Mouse (Mus musculus) left cerebral cortex, adult 2 months (tissue): ENCODE data around the gene Glo1. TPM values are rescaled to one million over a fixed set of nuclear protein-coding genes. Genes with fewer than 3 reads are reported as not detected.
"Not testable (repeated sequence)": the region's sequence is repeated elsewhere in the genome, so short reads cannot be mapped to it uniquely, and the experiment has no call there.

ENCODE experiments used
- DNase-seq, 2 experiments: peaks; one replicate each; pipeline ENCODE4 v3.0.0; 2021 to 2022; ENCODE audit warnings: low spot score in 2 of 2, mixed read lengths in 1 of 2; ENCODE audit errors: extremely low spot score in 1 of 2
- H3K27ac ChIP-seq: fragments of 200-600 bp; 2 replicates; pipeline ENCODE4 v1.8.1; 2022
- H3K4me3 ChIP-seq: fragments of 200-600 bp; 2 replicates; pipeline ENCODE4 v1.8.1; 2022
- CTCF ChIP-seq: fragments of 200-600 bp; IDR thresholded peaks from 2 replicates; pipeline ENCODE4 v1.8.1; 2022; ENCODE audit warnings: antibody characterized with exemption, mild to moderate bottlenecking, moderate library complexity
- intact Hi-C: fragments of 180-260 bp; cut with DNase I; formaldehyde crosslinking; loops from one replicate; pipeline ENCODE4 v1.15.1; 2025
- total RNA-seq, 2 experiments: library from RNA; stranded (reverse); gene quantifications; 2 replicates each; pipeline ENCODE4 v1.2.3; 2021

The Glo1 gene
- total RNA-seq, 2 experiments from 2014 or later: 137 to 143 TPM

DNA sequence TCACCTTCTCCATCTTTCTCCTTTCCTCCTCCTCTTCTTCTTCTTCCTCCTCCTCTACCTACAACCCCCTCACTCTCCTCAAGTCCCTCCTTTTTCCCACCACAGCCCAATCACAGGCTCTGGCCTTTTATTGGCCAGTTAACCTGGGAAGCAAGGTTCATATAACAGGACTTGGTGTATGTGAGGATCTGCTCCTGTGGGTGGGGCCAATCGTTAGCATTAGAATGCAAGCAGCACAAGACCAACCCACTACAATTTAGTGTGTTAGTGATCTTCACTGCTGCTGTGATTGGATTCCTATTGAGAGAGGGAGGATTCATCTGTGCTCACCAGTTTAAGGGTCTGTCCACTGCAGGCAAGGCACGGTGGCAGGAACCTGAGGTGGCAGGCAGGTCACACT lies 12.3 kb upstream of the Glo1 start:
- Histone ChIP-seq H3K4me3 (no peak overlapping the region), H3K27ac (no peak overlapping the region)
- DNase-seq: no peak
- intact Hi-C loops: loop anchor here (10.0 kb wide), 1 partner anchor 146 kb away; no protein-coding TSS in a partner anchor
- TF ChIP-seq CTCF: no peak

- no peak for TF ChIP-seq CTCF
- Histone ChIP-seq H3K4me3 (no peak overlapping the region), H3K27ac (no peak overlapping the region)
- intact Hi-C loops: loop anchor here (10.0 kb wide), 1 partner anchor 147 kb away; no protein-coding TSS in a partner anchor
- no peak for DNase-seq
These were observed 11.0 kb upstream of the Glo1 start for GRCm38 (mm10) chr17:30637714-30638113.

DNA sequence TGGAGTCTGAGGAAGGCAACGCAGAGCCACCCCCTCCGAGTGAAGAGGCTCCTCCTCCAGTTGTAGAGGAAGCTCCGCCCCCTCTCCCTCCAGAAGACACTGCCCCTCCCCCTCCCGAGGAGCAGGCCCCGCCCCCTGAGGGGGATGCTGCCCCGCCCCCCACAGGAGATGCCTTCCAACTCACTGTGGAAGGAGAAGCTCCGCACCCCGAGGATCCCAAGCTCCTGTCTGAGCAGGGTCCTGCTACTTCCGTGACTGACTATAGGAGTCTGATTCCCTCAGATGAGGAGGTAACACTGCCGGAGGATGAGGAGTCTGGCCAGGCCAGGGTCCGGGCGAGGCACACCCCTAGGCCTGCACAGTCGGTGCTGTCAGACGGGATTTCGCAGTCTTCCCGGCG lies 8.7 kb upstream of the Glo1 start:
- no peak for TF ChIP-seq CTCF
- H3K4me3 ChIP-seq: no peak overlapping the region
- intact Hi-C loops: loop anchor here (10.0 kb wide), 1 partner anchor 149 kb away; no protein-coding TSS in a partner anchor
- H3K27ac ChIP-seq: no peak overlapping the region
- DNase-seq: no peak

DNA sequence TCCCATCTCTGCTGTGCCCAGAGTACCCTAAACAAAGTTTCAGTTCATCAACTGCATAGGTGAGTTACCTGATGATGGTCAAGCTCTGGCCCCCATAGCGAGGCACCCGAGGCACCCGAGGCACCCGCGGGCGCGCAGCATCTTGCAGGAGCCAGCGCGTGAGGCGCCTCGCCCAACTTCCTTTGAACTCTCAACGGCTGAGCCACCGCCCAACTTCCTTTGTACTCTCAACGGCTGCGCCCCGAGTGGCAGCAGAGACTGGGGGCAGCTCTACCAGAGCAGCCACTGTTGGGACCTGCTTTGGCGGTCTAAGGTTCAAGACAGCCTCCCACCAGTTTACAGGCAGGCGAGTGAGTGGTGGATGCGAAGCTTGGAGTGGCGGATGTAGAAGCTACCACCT lies 2.5 kb downstream of the Glo1 start, which contains the start of gene Dnah8:
Dnah8 (plus strand) TSS at position 223 of the 400 bp plus-strand sequence.
- H3K27ac ChIP-seq, intact Hi-C loops, DNase-seq, H3K4me3 ChIP-seq: not testable (repeated sequence)

DNA sequence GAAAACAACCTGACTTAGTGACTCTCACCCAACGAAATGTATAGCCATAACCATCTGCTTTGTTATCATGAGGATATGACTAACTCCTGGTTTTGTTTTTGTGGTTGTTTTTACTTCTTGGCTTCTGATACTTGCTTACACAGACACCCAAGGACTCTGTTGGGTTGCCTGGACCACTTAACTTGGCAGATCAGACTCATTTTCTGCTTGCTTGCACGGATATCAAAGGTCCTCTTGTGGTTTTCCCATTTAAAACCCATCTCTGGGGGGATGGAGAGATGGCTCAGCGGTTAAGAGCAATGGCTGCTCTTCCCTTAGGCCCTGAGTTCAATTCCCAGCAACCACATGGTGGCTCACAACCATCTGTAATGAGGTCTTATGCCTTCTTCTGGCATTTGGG lies 3.5 kb downstream of the Glo1 start:
- no peak for DNase-seq
- intact Hi-C loops: no loop called here
- no peak for TF ChIP-seq CTCF
- H3K27ac ChIP-seq: no peak overlapping the region
- no peak overlapping the region for H3K4me3 ChIP-seq

DNA sequence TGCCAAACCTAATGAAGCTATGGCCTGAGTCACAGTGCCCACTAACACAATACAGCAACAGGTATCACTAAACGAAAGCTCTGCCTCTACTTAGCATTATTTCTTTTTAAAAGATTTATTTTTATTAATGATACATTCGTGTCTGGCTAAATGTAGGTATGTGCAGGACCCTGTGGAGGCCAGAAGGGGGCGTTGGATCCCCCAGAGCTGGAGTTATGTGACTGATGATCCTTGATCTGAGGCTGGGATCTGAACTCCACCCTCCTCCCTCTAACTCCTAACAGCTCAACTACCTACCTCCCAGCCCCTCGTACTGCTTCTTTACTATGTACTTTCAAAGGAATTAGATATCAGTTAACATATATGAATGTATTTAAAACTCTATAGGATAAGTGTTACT lies 5.2 kb downstream of the Glo1 start:
- no peak overlapping the region for H3K4me3 ChIP-seq
- no peak for DNase-seq
- TF ChIP-seq CTCF: no peak; the same call in 1 of the 2 replicates
- H3K27ac ChIP-seq: no peak overlapping the region
- intact Hi-C loops: no loop called here

- intact Hi-C loops: no loop called here
- Histone ChIP-seq H3K4me3 (no peak overlapping the region), H3K27ac (no peak overlapping the region)
- no peak for DNase-seq
- no peak for TF ChIP-seq CTCF
These were observed 6.1 kb downstream of the Glo1 start for GRCm38 (mm10) chr17:30620548-30620947.

DNA sequence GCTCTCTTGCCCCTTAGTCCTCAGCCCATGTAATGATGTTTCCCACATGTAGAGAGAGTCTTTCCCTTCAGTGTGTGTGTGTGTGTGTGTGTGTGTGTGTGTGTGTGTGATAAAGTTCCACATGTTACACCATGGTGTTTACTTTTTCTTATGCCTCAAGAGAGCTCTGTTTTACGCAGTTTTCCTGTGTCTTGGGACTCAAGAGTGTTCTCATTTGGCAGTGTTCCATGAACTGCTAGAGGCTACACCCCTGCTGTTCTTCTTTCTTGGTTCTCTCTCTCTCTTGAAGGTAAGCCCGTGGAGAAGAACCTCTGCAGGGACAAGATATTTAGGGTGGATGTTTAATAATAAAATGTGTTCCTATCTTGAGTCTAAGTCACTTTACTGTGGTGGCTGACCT lies 7.5 kb downstream of the Glo1 start:
- intact Hi-C loops: no loop called here
- DNase-seq: no peak
- TF ChIP-seq CTCF: no peak
- Histone ChIP-seq H3K27ac (no peak overlapping the region), H3K4me3 (no peak overlapping the region)

DNA sequence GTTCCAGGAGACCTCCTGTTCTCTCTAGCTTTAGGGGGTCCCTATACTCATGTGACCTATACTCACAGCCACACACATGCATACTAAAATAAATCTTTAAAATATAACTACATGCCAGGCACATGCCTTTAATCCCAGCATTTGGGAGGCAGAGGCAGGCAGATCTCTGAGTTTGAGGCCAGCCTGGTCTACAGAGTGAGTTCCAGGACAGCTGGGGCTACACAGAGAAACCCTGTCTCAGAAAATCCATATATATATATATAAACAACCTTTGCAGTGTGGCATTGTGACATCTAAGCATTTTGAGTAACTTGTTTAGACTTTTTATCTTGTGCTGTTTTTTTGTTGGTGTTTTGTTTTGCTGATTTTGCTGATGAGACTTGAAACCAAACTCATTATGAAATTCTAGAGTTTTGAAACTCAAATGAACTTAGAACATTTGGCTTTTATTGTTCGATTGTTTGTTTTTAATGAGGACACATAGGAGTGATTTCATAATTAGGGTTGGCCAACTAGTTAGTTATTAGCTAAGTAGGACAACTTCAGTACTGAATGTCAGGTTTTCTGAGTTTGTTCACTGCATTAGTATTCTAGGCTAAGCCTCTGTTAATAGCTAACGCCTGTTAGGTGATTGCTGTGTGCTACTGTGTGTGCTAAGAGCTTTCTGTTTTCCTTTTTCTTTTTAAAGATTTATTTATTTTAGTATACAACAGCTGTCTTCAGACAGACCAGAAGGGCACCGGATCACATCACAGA lies 8.4 kb downstream of the Glo1 start:
- no peak overlapping the region for H3K27ac ChIP-seq
- TF ChIP-seq CTCF: no peak
- intact Hi-C loops: no loop called here
- no peak overlapping the region for H3K4me3 ChIP-seq
- no peak for DNase-seq

GRCm38 (mm10) chr17:30616203-30616602 lies 10.5 kb downstream of the Glo1 start:
- no peak overlapping the region for H3K4me3 ChIP-seq
- DNase-seq: no peak
- intact Hi-C loops: no loop called here
- TF ChIP-seq CTCF: no peak
- no peak overlapping the region for H3K27ac ChIP-seq

DNA sequence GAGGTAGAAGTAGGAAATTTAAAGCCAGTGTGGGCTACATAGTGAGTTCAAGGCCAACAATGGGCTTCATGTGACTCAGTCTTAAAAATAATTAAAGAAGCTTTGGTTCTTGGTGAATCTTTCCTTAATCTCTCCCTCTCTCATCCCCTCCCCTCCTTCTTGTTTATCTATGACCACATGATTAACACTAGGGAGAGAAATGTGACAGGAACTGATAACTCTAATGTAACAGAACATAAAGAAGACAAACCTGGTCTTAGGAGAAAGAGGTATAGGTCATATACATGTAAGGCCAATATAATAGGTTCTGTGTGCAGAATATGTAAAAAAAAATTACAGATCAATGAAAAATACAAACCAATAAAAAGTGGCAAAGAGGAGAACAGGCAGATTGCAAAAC lies 13.3 kb downstream of the Glo1 start:
- intact Hi-C loops: no loop called here
- no peak for TF ChIP-seq CTCF
- DNase-seq: no peak
- H3K4me3 ChIP-seq: no peak overlapping the region
- no peak overlapping the region for H3K27ac ChIP-seq

DNA sequence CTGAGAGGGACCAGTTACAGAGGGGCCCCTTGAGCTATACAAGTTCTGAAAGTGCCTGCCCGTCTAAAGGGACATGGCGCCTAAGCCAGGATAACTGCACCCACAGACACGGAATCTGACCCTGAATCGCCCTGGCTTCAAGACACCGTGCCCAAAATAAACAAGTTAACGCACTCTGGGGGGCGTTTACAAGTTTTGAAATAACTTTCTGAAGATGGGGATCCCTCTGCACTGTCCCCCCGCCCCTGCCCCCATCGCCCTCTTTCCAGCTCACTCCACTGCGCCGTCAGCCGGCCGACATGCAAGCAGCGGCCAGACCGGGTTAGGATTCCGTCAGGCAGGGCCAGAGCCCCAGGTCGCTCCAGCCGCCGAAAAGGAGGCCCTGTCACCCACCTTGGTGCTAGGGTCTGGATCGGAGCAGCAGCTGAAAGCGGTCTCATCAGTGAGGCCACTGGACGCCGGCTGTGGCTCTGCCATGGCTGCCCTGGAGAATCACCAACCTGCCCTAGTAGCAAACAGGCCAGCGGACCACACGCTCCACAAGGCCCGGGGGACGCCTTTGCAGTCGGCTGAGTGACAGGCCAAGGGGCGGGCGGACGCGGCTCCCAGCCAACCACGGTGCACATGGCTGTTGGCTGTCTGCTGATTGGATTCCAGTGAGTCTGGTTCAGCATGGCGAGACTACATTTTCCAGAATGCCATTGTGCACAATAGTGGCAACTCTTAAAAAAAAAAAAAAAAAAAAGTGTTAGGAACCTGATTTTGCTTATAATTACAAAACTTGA lies 14.4 kb downstream of the Glo1 start:
- no peak; the same call in 1 of the 2 replicates for TF ChIP-seq CTCF
- peak; percentile 100 for DNase-seq
- Histone ChIP-seq H3K27ac (peak overlapping the region; percentile 97), H3K4me3 (peak overlapping the region; percentile 66)
- intact Hi-C loops: no loop called here
